Mouse (Mus musculus) cerebellum, adult 9-11 months (tissue): ENCODE results near the gene Ak2.
A peak's percentile ranks its signal among the peaks of the same experiment; 100 is the strongest.

Experiments used
- DNase-seq: peaks from one replicate; pipeline ENCODE4 v3.0.0; 2022

The Ak2 gene

GRCm38 (mm10) chr4:129016329-129016728, 24.6 kb downstream of the Ak2 start:
- DNase-seq, result no peak

GRCm38 (mm10) chr4:129017150-129017549, 25.4 kb downstream of the Ak2 start:
- DNase-seq, result no peak

GRCm38 (mm10) chr4:129018788-129019435, 27.2 kb downstream of the Ak2 start:
- DNase-seq, result no peak

- DNase-seq, result peak; percentile 50
Measured at GRCm38 (mm10) chr4:129019788-129020187, 28.0 kb downstream of the Ak2 start.

- peak; percentile 88 for DNase-seq
Measured at GRCm38 (mm10) chr4:129020454-129020853, 28.7 kb downstream of the Ak2 start.

GRCm38 (mm10) chr4:129021426-129021825, 29.7 kb downstream of the Ak2 start:
- DNase-seq, result no peak

- no peak for DNase-seq
Measured at GRCm38 (mm10) chr4:129021886-129022285, 30.1 kb downstream of the Ak2 start.

GRCm38 (mm10) chr4:129023884-129024283, 32.1 kb downstream of the Ak2 start:
- DNase-seq, result no peak

GRCm38 (mm10) chr4:129024775-129025174, 33.0 kb downstream of the Ak2 start:
- DNase-seq, result no peak

- DNase-seq, result no peak
Measured at GRCm38 (mm10) chr4:129025707-129026106, 33.9 kb downstream of the Ak2 start.

GRCm38 (mm10) chr4:129030746-129031145, 39.0 kb downstream of the Ak2 start:
- no peak for DNase-seq

GRCm38 (mm10) chr4:129031408-129031965, 39.7 kb downstream of the Ak2 start:
- no peak for DNase-seq

GRCm38 (mm10) chr4:129032133-129032962, 40.6 kb downstream of the Ak2 start:
- DNase-seq, result peak; percentile 13

GRCm38 (mm10) chr4:129032963-129033951, 41.5 kb downstream of the Ak2 start:
- DNase-seq, result peak; percentile 74

- no peak for DNase-seq
Measured at GRCm38 (mm10) chr4:129034224-129034623, 42.5 kb downstream of the Ak2 start.

- peak; percentile 68 for DNase-seq
Measured at GRCm38 (mm10) chr4:129034706-129035660, 43.2 kb downstream of the Ak2 start.

- no peak for DNase-seq
Measured at GRCm38 (mm10) chr4:129035851-129036445, 44.2 kb downstream of the Ak2 start.

GRCm38 (mm10) chr4:129047721-129048421, 56.1 kb downstream of the Ak2 start:
- peak; percentile 52 for DNase-seq

- peak; percentile 93 for DNase-seq
Measured at GRCm38 (mm10) chr4:129048501-129049305, 56.9 kb downstream of the Ak2 start.
